8 mouse cellular contexts compared by ENCODE assay signal in the genomic region with DNA sequence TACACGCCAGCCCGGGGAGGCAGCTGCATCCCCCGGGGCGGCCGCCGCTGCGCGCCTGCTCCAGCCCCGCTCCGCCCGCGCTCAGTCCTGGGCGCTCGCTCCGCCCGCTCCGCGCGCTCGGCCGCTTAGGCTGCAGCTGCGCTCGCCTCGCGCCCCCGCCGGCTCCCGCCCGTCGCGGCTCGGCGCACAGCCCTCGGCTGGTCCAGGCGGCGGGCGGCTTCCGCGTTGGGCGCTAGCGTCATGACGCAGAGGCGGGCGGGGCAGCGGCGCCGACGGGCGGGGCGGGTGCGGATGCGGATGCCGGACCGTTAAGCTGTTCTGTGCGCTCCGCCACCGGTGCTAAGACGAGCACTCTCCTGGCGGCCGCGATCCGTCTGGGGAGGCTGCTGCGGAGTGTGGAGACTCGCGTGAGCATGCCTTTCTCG. TPM values are rescaled to one million over a fixed set of nuclear protein-coding genes. Genes with fewer than 3 reads are reported as not detected.
DNase-seq lines count a peak whose midpoint lies in the region; ATAC-seq and TF ChIP-seq lines count a peak whose summit lies in the region.

Gene Pip4k2a, minus strand, starts transcription at position 73 of the 425 bp plus-strand sequence.
Gene 4930426L09Rik, plus strand, starts transcription at position 290 of the 425 bp plus-strand sequence.

- peak within 1 kb of the TSS; percentile 79 for H3K9ac ChIP-seq in forebrain, embryonic 12.5 days
- peak within 1 kb of the TSS; percentile 74 for H3K9ac ChIP-seq in heart, postnatal 0 days (replicated peaks; ENCODE audit: low read depth, low read length)
- peak within 1 kb of the TSS; percentile 96 for H3K9ac ChIP-seq in liver, embryonic 15.5 days
- H3K9ac ChIP-seq in neural tube, embryonic 11.5 days (ENCODE audit: low read length) = peak within 1 kb of the TSS; percentile 78
- H3K9ac ChIP-seq in stomach, embryonic 16.5 days (ENCODE audit: low read length) = peak within 1 kb of the TSS; percentile 88

- TF ChIP-seq CTCF in E14TG2a.4 (conservative IDR thresholded peaks at IDR 0.05; ENCODE audit: low read length) = no peak
- no peak for TF ChIP-seq CTCF in heart, postnatal 0 days (IDR thresholded peaks at IDR 0.05; ENCODE audit: low read depth)

- H3K4me2 ChIP-seq in forebrain, embryonic 12.5 days = peak within 1 kb of the TSS; percentile 94
- H3K4me2 ChIP-seq in heart, postnatal 0 days (ENCODE audit: low read depth, low read length) = peak within 1 kb of the TSS; percentile 94
- peak within 1 kb of the TSS; percentile 90 for H3K4me2 ChIP-seq in liver, embryonic 15.5 days
- peak within 1 kb of the TSS; percentile 99 for H3K4me2 ChIP-seq in neural tube, embryonic 11.5 days (ENCODE audit: low read depth)
- H3K4me2 ChIP-seq in stomach, embryonic 16.5 days (ENCODE audit: low read depth, low read length) = peak within 1 kb of the TSS; percentile 71

- H3K4me3 ChIP-seq in E14TG2a.4 (replicated peaks; ENCODE audit: low read length) = peak within 1 kb of the TSS; percentile 91
- H3K4me3 ChIP-seq in forebrain, embryonic 12.5 days (replicated peaks) = peak within 1 kb of the TSS; percentile 75
- H3K4me3 ChIP-seq in heart, postnatal 0 days (ENCODE audit: low read depth, low read length) = peak within 1 kb of the TSS; percentile 86
- H3K4me3 ChIP-seq in liver, embryonic 15.5 days (replicated peaks) = peak within 1 kb of the TSS; percentile 91
- peak within 1 kb of the TSS; percentile 75 for H3K4me3 ChIP-seq in neural tube, embryonic 11.5 days (ENCODE audit: low read depth, low read length)
- H3K4me3 ChIP-seq in stomach, embryonic 16.5 days (replicated peaks; ENCODE audit: low read length) = peak within 1 kb of the TSS; percentile 77

- H3K36me3 ChIP-seq in E14TG2a.4 (ENCODE audit: insufficient read depth, low read length) = no peaks in the 10 kb centered on the region
- H3K36me3 ChIP-seq in forebrain, embryonic 12.5 days (replicated peaks) = no peaks in the 10 kb centered on the region
- no peaks in the 10 kb centered on the region for H3K36me3 ChIP-seq in heart, postnatal 0 days (replicated peaks; ENCODE audit: control insufficient read depth, insufficient read depth, low read length)
- H3K36me3 ChIP-seq in liver, embryonic 15.5 days (replicated peaks) = no peaks in the 10 kb centered on the region
- no peaks in the 10 kb centered on the region for H3K36me3 ChIP-seq in neural tube, embryonic 11.5 days (ENCODE audit: control insufficient read depth, insufficient read depth, low read length)
- no peaks in the 10 kb centered on the region for H3K36me3 ChIP-seq in stomach, embryonic 16.5 days (ENCODE audit: control insufficient read depth, insufficient read depth, low read length)

- peak; percentile 97 for ATAC-seq in forebrain, embryonic 12.5 days (ENCODE audit: low FRiP score)
- ATAC-seq in heart, postnatal 0 days (ENCODE audit: insufficient read depth, low read depth) = peak; percentile 96
- ATAC-seq in liver, embryonic 15.5 days (ENCODE audit: insufficient read depth) = peak; percentile 97
- peak; percentile 98 for ATAC-seq in neural tube, embryonic 11.5 days (ENCODE audit: insufficient read depth, low FRiP score, low TSS enrichment)
- peak; percentile 98 for ATAC-seq in stomach, embryonic 16.5 days (ENCODE audit: insufficient read depth, low FRiP score)

- under 1% methylated on average over 56 of the region's 66 CpGs for WGBS in forebrain, embryonic 12.5 days
- WGBS in heart, postnatal 0 days = under 1% methylated on average over 45 of the region's 66 CpGs
- under 1% methylated on average over 66 of the region's 66 CpGs for WGBS in liver, embryonic 15.5 days (ENCODE audit: insufficient replicate concordance)
- under 1% methylated on average over 54 of the region's 66 CpGs for WGBS in neural tube, embryonic 11.5 days
- WGBS in stomach, embryonic 16.5 days = under 1% methylated on average over 57 of the region's 66 CpGs

- peak; percentile 85 for DNase-seq in c-Kit-positive CD71-positive TER-119-positive erythroid progenitor cells, embryonic 14.5 days (ENCODE audit: low spot score)
- peak; percentile 82 for DNase-seq in heart, postnatal 0 days (ENCODE audit: low spot score)
- DNase-seq in kidney, postnatal 4 days = peak; percentile 93 to 96
- DNase-seq in neural tube, embryonic 11.5 days (ENCODE audit: low spot score) = peak; percentile 95

- H3K9me3 ChIP-seq in E14TG2a.4 (ENCODE audit: low read length) = no peaks in the 10 kb centered on the region
- H3K9me3 ChIP-seq in forebrain, embryonic 12.5 days = no peaks in the 10 kb centered on the region
- H3K9me3 ChIP-seq in heart, postnatal 0 days (replicated peaks; ENCODE audit: control insufficient read depth, low read length) = no peaks in the 10 kb centered on the region
- H3K9me3 ChIP-seq in liver, embryonic 15.5 days (replicated peaks) = no peaks in the 10 kb centered on the region
- no peaks in the 10 kb centered on the region for H3K9me3 ChIP-seq in neural tube, embryonic 11.5 days (ENCODE audit: control insufficient read depth, low read length)
- H3K9me3 ChIP-seq in stomach, embryonic 16.5 days (replicated peaks; ENCODE audit: control insufficient read depth, low read length) = no peaks in the 10 kb centered on the region

- H3K27me3 ChIP-seq in E14TG2a.4 (ENCODE audit: insufficient read depth, low read length) = peaks cover 41% of the 10 kb centered on the region
- H3K27me3 ChIP-seq in forebrain, embryonic 12.5 days = peaks cover 18% of the 10 kb centered on the region; the same call in 1 of the 2 replicates
- no peaks in the 10 kb centered on the region for H3K27me3 ChIP-seq in heart, postnatal 0 days (ENCODE audit: control insufficient read depth, insufficient read depth, low read length)
- H3K27me3 ChIP-seq in liver, embryonic 15.5 days = no peaks in the 10 kb centered on the region; the same call in 1 of the 2 replicates
- no peaks in the 10 kb centered on the region for H3K27me3 ChIP-seq in neural tube, embryonic 11.5 days (ENCODE audit: control insufficient read depth, insufficient read depth, low read length)
- H3K27me3 ChIP-seq in stomach, embryonic 16.5 days (ENCODE audit: control insufficient read depth, insufficient read depth, low read length) = no peaks in the 10 kb centered on the region

- peaks cover 23% of the 10 kb centered on the region for H3K4me1 ChIP-seq in E14TG2a.4 (replicated peaks; ENCODE audit: low read depth, low read length)
- H3K4me1 ChIP-seq in forebrain, embryonic 12.5 days = peaks cover 15% of the 10 kb centered on the region
- H3K4me1 ChIP-seq in heart, postnatal 0 days (ENCODE audit: control insufficient read depth, insufficient read depth) = peaks cover 19% of the 10 kb centered on the region
- H3K4me1 ChIP-seq in liver, embryonic 15.5 days (replicated peaks) = peaks cover 47% of the 10 kb centered on the region
- no peaks in the 10 kb centered on the region; the same call in 1 of the 2 replicates for H3K4me1 ChIP-seq in neural tube, embryonic 11.5 days (ENCODE audit: control insufficient read depth, insufficient read depth, low read length)
- 0 out of 2 replicates have a peak, but pooled peaks cover 8% of the 10 kb centered on the region for H3K4me1 ChIP-seq in stomach, embryonic 16.5 days (ENCODE audit: control insufficient read depth, insufficient read depth, low read length)

- peak within 1 kb of the TSS; percentile 94 for H3K27ac ChIP-seq in forebrain, embryonic 12.5 days
- peak within 1 kb of the TSS; percentile 91 for H3K27ac ChIP-seq in heart, postnatal 0 days (ENCODE audit: low read depth)
- peak within 1 kb of the TSS; percentile 99 for H3K27ac ChIP-seq in liver, embryonic 15.5 days (replicated peaks)
- H3K27ac ChIP-seq in neural tube, embryonic 11.5 days (ENCODE audit: low read depth, low read length) = peak within 1 kb of the TSS; percentile 88
- H3K27ac ChIP-seq in stomach, embryonic 16.5 days (ENCODE audit: low read length) = peak within 1 kb of the TSS; percentile 93

- TF ChIP-seq EP300 in heart, postnatal 0 days (IDR thresholded peaks at IDR 0.05; ENCODE audit: low read depth) = no peak

RNA-seq across cellular contexts. Expression of gene Pip4k2a, which starts in this region (rescaled TPM):
- polyA plus RNA-seq in forebrain, embryonic 12.5 days (2016; fragmentation: Nextera tagmentation; extraction: Ambion mirVana) = 9.1 and 10.9 TPM in 2 replicates
- 1.3 and 2.3 TPM in 2 replicates for total RNA-seq in heart, postnatal 0 days (2014; rRNA removed; ENCODE audit: low replicate concordance)
- 2.7 and 4.3 TPM in 2 replicates for polyA plus RNA-seq in heart, postnatal 0 days (2015; fragmentation: Nextera tagmentation; extraction: Ambion mirVana)
- polyA plus RNA-seq in liver, embryonic 15.5 days (2015; fragmentation: Nextera tagmentation; extraction: Ambion mirVana) = 16.9 and 17.8 TPM in 2 replicates
- 10.8 and 10.9 TPM in 2 replicates for polyA plus RNA-seq in neural tube, embryonic 11.5 days (2014; fragmentation: Nextera tagmentation; extraction: Ambion mirVana)
- 10.4 and 11.2 TPM in 2 replicates for polyA plus RNA-seq in stomach, embryonic 16.5 days (2015; fragmentation: Nextera tagmentation; extraction: Ambion mirVana)

RNA-seq across cellular contexts. Expression of gene 4930426L09Rik, which starts in this region (rescaled TPM):
- 0.36 and 0.47 TPM in 2 replicates for polyA plus RNA-seq in forebrain, embryonic 12.5 days (2016; fragmentation: Nextera tagmentation; extraction: Ambion mirVana)
- total RNA-seq in heart, postnatal 0 days (2014; rRNA removed; ENCODE audit: low replicate concordance) = 4.1 TPM in 1 of 2 replicates, not detected in the other
- 0.08 and 0.36 TPM in 2 replicates for polyA plus RNA-seq in heart, postnatal 0 days (2015; fragmentation: Nextera tagmentation; extraction: Ambion mirVana)
- polyA plus RNA-seq in liver, embryonic 15.5 days (2015; fragmentation: Nextera tagmentation; extraction: Ambion mirVana) = 0.15 and 0.17 TPM in 2 replicates
- 0.54 and 0.68 TPM in 2 replicates for polyA plus RNA-seq in neural tube, embryonic 11.5 days (2014; fragmentation: Nextera tagmentation; extraction: Ambion mirVana)
- polyA plus RNA-seq in stomach, embryonic 16.5 days (2015; fragmentation: Nextera tagmentation; extraction: Ambion mirVana) = 0.14 and 0.25 TPM in 2 replicates

Comparison
In these comparisons a context has a peak if more than half of its experiments do, and no peak if none do; other contexts are left out.
1. Peak in every context shown above with its lines: DNase-seq, ATAC-seq, H3K4me3 ChIP-seq and H3K27ac ChIP-seq.